ENCODE assay signal across 27 mouse cellular contexts in the genomic region with DNA sequence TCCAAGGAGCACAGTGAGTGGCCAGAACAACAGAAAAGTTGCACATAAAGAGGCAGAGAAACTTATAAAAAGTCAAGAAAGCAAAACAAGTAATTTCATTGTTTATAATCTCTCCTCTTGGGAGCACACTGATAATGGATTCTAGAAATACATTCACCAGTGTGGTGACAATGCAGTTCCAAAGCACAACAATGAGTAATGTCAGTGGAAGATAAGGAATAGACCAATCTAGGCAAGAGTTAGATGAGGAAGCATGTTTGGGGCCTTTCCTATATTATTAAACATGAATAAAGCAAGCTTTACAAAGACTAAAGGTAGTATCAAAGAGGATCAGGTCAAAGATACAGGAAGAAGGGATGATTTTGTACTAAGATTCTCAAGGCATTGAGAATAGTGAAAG.
"Had no signal": no experiment of that assay in that cellular context is flagged by ENCODE, and none has a peak within 500 bp of the region (broad histone marks: within the 10 kb centered on the region; RNA-seq: fewer than 3 reads in every experiment).

No protein-coding gene starts in this region.

- H3K9ac ChIP-seq: embryonic facial prominence, embryonic 12.5 days; embryonic facial prominence, embryonic 13.5 days; embryonic facial prominence, embryonic 15.5 days; forebrain, embryonic 12.5 days; forebrain, embryonic 13.5 days; forebrain, embryonic 15.5 days; forebrain, postnatal 0 days had no signal

- H3K27me3 ChIP-seq: embryonic facial prominence, embryonic 12.5 days; embryonic facial prominence, embryonic 13.5 days; embryonic facial prominence, embryonic 15.5 days; forebrain, embryonic 12.5 days; forebrain, embryonic 13.5 days; forebrain, embryonic 15.5 days had no signal

- ATAC-seq: forebrain, embryonic 13.5 days; forebrain, embryonic 14.5 days; forebrain, embryonic 15.5 days; forebrain, embryonic 16.5 days; forebrain, postnatal 0 days had no signal

- H3K36me3 ChIP-seq: embryonic facial prominence, embryonic 10.5 days; embryonic facial prominence, embryonic 12.5 days; embryonic facial prominence, embryonic 13.5 days; embryonic facial prominence, embryonic 15.5 days; forebrain, embryonic 10.5 days; forebrain, embryonic 12.5 days; forebrain, embryonic 15.5 days had no signal

- H3K4me1 ChIP-seq: embryonic facial prominence, embryonic 10.5 days; embryonic facial prominence, embryonic 12.5 days; embryonic facial prominence, embryonic 13.5 days; embryonic facial prominence, embryonic 15.5 days; forebrain, embryonic 10.5 days; forebrain, embryonic 12.5 days; forebrain, embryonic 13.5 days; forebrain, embryonic 15.5 days had no signal

- H3K4me2 ChIP-seq: embryonic facial prominence, embryonic 12.5 days; embryonic facial prominence, embryonic 13.5 days; embryonic facial prominence, embryonic 15.5 days; forebrain, embryonic 12.5 days; forebrain, embryonic 13.5 days; forebrain, embryonic 15.5 days had no signal

- H3K27ac ChIP-seq: embryonic facial prominence, embryonic 10.5 days; embryonic facial prominence, embryonic 12.5 days; embryonic facial prominence, embryonic 13.5 days; embryonic facial prominence, embryonic 15.5 days; forebrain, embryonic 10.5 days; forebrain, embryonic 12.5 days; forebrain, embryonic 13.5 days; forebrain, embryonic 15.5 days; gastrocnemius, adult 2 months had no signal

- H3K4me3 ChIP-seq: embryonic facial prominence, embryonic 10.5 days; embryonic facial prominence, embryonic 12.5 days; embryonic facial prominence, embryonic 13.5 days; embryonic facial prominence, embryonic 15.5 days; erythroblast, embryonic 14.5 days; forebrain, embryonic 10.5 days; forebrain, embryonic 12.5 days; forebrain, embryonic 13.5 days; forebrain, embryonic 15.5 days; gastrocnemius, adult 2 months had no signal

- DNase-seq: cerebellum, adult 2 months; cerebellum, adult 8-10 months; cerebellum, adult 9-10 months; cerebellum, adult 9-11 months; cerebellum, postnatal 10 days; cerebellum, postnatal 14 days; cerebellum, postnatal 25 days; cerebellum, postnatal 36 days; embryo, embryonic 11 days; forebrain, postnatal 0 days; gastrocnemius, adult 2 months; gastrocnemius, postnatal 10 days; gastrocnemius, postnatal 14 days; gastrocnemius, postnatal 25 days; gastrocnemius, postnatal 36 days; heart, adult 11 months had no signal

- H3K9me3 ChIP-seq: embryonic facial prominence, embryonic 10.5 days; embryonic facial prominence, embryonic 12.5 days; embryonic facial prominence, embryonic 13.5 days; embryonic facial prominence, embryonic 15.5 days; forebrain, embryonic 10.5 days; forebrain, embryonic 12.5 days; forebrain, embryonic 13.5 days; forebrain, embryonic 15.5 days had no signal
